Mouse (Mus musculus) frontal cortex, postnatal 25 days (tissue): ENCODE results near the gene Insl5.

ENCODE experiments used
- DNase-seq, 2 experiments: peaks; one replicate each; pipeline ENCODE4 v3.0.0; 2022; ENCODE audit warnings: low spot score in 2 of 2

Insl5 gene

DNA sequence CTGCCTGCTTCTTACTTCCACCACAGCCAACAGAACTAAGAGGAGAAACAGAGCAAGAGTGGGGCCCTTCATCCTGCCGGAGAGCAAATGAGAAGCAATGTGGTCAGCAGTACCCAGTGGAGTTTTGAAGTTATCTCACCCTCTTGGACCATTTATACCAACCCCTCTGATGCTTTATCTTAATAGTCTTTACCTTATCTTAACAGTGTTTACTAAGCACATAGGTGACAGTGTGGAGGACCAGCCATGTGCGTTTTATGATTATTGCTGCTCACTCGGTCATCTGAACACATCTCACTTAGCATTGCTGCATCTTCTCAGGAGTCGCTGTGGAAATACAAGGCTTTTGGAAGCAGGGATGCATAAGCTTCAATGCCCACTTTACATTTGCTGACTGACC is at the start of gene Insl5:
Insl5 (minus strand) TSS at position 222 of the 400 bp plus-strand sequence.
- no peak for DNase-seq

DNA sequence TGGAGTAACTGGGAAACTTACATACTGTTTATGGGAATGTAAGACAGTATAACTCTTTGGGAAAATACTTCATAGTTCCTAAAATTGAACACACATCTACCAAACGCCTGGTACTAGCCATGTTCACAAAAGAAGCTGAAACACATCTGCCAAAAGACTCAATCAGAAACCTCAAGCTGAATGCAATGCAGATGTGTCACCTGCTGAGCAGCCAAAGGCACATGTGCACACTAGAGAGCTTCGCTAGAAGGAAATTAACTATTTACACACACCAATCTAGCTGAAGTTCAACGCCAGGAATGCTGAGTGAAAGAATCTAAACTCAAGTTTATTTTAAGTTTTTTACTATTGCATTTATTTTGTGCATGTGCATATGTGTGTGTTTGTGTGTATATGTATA is 44.0 kb upstream of the Insl5 start:
- no peak for DNase-seq

DNA sequence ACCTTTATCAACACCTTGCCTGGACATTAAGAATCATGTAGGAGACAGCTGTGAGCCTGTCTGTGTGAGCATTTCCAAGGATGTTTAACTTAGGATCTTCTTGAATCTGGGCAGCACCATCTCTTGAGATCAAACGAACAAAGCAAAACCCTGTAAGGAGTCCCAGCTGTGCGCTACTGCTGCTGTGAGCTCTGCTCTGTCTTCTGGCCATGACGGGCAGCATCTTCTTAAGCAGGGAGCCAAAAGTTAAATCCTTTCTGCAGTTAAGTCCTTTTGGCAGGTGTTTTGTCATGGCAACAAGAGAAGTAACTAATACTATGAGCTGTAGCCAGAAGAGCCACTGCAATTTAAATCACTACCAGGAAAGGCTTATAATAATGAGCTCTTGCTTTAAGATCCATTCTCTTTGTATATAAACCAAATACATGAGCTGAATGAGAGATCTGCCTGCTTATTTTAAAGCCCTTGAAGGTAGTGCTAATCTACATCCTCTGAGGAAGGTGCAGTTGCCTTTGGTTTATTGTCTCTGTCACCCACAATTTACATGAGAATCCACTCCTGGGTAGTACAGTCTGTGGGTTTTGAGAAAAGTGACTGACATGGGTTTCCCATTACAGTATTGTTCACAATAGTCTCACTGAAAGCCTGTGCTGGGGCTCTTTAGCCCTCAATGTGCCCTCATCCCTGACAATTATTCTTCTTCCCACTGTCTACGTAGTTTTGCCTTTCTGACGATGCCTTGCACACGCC is 41.4 kb upstream of the Insl5 start:
- DNase-seq: no peak

DNA sequence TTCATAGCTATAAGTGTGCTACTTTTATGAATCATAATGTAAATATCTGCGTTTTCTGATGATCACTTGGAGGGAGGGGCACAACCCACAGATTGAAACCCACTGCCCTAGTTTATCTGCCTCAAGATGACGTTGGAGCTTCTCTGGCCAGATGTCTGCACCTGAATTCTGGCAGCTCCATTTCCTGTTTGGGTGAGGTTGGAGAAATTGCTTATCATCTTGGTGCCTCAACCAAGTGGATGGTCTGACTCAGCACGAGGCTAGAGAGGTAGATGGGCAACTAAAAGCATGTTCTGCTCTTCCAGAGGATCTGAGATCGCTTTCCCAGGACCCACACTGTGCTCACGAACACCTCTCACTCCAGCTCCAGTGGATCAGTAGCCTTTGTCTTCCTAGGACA is 38.3 kb upstream of the Insl5 start:
- no peak for DNase-seq

DNA sequence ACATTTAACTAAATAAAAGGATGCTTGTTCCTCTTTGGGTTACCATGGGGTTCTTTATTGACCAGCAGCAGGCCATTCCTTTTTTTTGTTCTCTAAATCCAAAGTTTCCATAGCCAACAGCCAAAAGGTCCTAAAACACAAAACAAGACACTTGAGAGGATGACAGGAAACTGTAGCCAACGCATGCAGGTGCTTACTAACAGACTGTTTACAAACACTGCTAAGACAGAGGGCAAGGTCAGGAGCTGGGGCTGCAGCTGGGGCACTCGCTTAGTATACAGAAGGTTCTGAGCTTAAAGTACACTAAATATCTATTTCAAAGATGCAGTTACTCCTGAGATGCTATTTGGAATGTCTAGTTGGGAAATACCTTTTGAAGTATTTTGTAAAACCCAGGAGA is 37.8 kb upstream of the Insl5 start:
- DNase-seq: no peak

DNA sequence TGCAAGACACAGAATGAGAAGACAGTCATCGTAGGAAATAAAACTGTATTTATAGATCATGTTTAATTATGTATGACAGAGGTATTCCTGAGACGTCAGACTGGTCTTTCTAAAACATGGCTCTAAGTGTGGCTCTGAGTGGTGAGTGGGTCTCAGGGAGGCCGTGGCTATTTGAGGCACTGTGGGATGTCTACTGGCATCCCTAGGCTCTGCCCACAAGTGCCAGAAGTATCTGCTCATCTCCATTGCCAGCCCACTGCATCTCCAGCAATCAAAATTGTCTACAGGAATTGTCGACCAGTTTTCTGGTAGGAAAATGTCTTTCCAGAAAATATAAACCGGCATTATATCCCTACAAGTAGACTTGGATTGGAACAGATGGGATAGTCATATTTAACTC is 30.3 kb upstream of the Insl5 start:
- DNase-seq: no peak

DNA sequence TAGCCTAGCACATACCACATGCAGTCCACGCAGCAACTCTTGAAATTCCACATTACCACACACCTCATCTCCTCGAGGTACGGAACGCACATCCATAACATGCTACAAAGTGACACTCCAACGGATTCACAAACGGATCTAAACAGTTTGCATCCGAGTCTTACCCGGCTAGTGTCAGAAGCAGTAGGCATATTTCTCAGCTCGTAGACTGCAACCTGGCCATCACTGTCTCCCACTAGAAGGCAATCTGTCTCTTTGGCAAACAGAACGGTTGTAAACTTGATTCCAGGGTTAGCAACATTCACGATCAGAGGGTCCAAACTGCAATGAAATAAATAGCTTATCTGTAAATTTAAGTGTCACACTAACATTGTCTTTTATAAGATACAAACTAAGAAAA is 21.4 kb upstream of the Insl5 start:
- DNase-seq: no peak

DNA sequence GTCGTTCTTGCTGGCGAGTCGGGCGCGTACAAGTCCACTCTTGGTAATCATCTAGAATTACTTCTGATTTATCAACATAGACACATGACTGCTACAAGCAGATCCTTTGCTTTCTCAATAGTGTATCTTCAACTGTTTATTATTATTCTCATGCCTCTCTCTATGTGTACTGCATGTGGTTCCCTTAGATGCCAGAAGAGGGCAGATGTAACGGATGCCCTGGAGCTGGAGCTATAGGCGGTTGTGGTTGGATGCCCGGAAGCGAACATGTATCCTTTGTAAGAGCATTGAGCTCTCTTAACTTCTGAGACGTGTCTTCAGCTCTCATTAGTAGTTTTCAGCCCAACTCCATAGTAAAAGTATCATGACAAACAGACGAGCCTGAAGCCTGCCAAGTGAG is 16.4 kb upstream of the Insl5 start:
- no peak for DNase-seq

DNA sequence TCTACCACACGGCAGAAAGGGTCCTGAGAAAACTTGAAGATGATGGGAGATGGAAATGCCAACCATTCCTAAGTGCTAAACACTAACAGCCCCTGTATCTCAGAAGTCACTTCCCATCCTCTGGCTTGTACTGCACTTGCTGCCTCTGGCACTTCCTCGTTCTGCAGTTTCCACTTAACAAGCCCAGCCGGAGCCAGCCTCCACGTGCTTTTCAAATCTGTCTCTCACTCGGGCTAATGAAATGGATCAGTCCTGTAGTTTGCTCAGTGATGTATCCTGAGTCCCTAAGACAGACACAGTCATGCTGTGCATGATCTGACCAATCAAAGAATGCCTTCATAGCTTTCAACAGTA is 13.2 kb upstream of the Insl5 start:
- DNase-seq: no peak

DNA sequence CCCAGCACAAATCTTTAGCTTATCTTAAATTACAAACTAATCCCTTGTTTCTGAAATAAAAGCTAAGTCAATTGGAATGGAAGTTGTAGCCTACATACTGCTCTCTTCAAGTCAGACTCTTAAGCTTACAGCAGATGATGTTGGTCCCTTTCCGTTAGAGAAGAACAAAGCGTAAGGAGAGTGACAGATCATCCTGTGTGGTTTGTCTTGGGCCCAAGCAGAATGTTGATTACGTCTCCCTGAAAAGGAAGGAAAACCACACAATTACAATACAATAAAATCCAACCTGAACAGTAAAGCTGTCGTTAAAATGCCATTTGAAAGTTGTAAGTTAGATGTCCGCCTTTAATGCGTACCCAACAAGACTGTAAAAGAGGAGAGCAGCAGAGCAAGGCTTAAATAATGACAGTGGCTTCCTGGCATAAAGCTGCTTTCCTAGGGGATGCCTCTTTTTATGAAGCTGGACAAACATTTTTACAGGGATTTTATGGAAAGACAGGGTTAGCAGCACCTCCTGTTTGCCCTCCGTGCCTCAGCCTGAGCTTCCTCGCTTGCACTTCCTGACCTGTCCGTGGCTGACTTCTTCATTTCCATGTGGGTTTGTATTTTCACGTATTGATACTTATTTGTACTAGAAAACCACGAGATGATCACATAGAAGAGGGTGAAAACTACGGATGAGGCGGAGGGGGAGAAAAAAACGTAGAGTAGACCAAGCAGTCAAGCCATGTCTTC is 12.6 kb upstream of the Insl5 start:
- DNase-seq: no peak

DNA sequence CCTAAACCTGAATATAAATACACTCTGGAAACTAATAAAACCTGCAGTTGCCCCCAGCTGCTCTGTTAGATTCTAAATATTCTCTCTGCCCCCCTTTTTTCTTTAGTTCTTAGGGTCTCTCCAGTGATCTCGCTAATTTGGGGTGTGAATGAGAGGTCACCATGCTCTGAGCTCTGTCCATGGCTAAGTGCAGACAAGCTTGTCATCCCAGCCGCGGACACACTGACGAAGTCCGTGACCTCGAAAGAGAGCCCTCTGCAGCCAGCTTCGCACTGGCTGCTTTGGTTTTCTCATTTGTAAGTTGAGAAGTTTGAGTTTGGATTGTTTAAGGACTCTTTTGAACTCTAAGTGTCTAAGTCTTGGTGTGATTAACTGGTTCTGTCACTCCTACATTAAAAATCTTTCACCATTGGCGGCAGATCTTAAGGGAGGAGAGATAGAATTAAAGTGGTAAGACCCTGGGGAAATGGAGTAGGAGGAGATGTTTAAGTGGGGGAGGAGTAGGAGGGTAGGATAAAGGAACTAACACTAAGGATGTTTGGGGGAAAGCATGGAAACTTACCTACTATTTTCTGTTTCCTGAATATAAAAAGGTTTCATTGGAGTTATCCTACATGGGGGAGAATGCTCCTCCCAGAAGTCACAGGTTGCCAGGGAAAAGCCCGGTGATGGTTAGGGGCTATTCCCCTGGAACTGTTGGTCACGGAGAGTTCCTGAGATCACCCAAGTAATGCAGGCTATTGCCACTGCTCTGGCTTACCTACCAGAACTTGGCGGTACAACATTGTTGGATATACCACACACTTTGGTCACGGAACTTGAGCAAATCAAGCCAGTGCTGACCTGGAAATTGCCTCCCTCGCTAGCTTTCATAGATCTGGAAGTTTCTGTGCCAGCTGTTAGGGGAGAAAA is 1.8 kb upstream of the Insl5 start:
- DNase-seq: no peak

DNA sequence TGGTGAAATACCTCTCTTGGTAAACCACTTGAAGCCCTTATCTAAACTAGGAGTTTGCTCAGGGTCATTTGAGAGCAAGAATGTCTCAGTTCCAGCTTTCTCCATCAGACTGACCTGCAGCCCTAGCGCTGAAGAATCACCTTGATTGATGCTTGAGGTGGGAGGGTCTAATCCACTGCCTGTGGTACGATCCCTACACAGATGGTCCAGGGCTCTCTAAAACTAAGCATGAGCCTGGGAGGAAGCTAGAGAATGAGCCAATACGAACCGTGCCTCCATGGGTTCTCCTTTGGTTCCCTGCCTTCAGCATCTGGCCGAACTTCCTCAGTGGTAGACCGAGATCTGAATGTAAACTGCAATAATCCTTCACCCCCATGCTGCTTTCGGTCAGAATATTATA is 1.1 kb upstream of the Insl5 start:
- no peak for DNase-seq

DNA sequence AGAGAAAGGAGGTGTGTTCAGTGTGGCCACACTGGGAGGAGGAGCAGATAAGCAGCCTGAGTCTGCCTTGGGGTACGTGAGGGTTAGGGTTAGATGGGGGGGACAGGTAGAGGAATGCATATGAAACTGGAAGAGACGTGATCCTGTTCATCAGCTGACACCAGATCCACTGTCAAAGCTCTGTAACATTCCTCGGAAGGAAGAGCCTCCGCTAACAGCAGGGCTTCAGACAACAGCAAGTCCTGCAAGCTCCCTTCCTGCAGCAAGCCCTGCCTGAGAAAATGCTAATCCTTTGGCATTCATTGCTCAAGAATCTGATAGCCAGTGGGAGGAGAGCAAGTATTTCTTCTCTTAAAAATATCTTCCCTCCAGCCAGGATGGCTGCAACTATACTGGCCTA is 13.2 kb downstream of the Insl5 start:
- DNase-seq: no peak

DNA sequence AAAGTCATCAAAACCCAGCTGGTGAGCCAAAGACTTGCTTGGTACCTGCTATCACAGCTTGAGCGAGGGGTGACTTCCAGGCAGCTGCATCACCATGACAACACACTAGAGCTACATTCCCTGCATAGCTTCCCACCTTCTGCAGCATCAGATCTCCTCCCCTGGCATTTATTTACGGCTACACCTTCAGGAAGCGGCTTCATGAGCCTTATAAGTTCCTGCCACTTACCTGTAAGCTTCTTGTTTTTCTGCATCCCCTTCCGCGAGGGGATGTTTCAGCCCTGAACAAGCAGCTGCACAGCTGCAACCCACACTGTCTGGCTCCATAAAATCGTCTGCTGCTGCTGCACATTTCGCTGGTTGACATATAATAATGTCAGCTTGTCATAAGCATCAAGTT is 14.8 kb downstream of the Insl5 start:
- no peak for DNase-seq

DNA sequence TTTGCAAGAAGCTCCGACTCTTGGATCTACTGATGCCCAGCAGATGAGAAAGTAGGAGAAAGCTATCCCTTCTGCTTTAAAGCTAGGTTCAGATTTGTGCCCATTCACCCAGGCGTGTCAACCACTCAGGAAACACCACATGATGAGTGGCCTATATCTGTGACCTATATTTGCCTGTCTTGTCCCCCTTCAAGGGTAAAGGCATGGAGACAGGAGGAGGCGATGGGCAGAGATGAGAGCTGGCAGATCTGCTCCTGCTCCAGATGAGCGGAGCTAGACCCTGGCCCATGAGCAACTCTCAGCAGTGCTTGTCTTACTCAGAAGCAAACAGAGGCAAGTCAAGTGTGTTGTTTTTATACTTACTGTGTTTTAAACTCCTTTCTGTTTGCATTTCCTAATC is 15.9 kb downstream of the Insl5 start:
- DNase-seq: no peak

DNA sequence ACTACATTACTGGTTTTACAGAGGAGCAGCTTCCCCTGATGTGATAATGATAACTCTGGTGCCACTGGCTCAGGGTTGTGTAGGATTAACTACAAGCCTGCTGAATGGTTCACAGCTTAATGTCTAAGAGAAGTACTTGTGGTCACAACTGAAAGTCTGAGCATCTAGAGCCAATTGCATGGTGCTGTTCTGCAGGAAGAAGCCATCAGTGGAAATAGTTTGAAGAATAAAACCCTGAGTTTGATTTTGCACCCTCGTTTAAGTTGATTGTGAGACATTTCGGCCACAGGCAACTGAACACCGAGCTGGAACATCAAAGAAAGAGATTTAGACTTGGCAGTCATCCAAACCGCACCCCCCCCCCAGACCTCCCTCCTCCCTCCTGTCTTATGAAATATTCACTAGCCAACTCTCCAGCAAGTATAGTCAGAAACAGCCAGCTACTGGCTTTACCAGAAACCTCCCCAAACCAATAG is 19.7 kb downstream of the Insl5 start:
- no peak for DNase-seq

DNA sequence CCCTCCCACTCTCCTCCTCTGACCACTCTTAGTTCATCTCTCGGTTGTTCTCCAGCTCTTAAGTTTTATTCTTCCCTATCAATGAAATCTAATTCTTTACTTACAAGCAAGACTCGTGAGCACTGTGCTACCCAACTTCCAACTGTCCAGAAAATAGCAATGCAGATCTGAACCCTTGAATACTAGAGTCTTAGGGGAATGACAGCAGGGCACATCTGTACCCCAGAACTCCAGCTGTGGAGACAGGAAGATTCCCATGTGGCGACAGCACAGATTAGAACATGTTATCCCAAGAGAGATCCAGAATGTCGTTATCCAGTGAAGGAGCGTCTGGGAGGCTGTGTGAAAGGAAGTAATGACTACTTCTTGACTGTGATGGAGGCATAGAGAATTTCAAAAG is 20.4 kb downstream of the Insl5 start:
- no peak for DNase-seq

DNA sequence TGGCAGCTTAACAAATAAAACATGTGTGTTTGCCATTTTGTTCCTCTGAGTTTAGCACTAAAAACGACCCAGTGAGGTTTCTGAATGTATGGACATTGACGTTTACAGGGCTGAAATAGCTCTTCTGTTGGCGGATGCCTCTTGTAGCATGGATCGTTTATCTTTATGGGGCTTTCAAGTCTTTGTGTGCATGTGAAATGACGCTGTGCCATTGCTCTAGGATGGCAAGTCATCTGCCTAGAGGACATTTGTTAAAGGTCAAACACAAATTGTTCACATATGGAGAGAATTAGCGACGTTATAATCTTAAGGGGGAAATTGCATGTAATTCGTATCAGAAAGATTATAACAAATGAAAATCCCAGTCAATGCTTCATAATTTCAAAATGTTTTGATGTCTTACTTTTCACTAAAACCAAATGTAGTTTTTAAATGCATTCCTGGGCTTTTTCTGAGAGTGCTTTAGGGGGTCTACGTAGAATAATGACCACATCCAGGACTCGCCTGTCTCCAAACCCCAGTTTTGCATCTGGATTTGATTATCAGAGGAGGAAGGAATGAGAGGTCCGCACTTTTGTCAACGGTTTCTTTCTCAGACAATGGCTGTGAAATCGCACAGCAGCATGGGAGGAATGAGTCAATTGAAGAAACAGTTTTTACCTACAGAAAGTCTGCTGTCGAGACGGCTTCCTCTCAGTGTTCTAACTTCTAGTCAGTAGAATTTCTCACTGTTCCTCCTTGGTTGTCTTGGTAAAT is 21.3 kb downstream of the Insl5 start:
- DNase-seq: no peak

DNA sequence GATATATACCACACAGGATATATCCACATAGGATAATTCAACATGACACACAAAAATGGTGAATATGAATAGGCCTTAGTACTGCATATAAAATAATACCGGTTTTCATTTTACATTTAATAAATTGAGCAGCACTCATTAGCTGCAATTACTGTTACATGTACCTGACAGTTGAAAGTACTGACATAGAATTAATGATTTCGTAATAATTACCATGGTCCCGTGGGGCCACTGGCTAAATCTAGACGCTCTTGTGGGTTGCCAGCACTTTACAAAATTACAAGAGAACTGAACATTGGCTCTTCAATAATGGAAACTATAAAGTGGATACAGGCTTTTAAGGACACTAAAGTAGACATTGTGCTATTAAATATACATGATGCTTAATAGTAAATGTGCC is 22.0 kb downstream of the Insl5 start:
- no peak for DNase-seq

DNA sequence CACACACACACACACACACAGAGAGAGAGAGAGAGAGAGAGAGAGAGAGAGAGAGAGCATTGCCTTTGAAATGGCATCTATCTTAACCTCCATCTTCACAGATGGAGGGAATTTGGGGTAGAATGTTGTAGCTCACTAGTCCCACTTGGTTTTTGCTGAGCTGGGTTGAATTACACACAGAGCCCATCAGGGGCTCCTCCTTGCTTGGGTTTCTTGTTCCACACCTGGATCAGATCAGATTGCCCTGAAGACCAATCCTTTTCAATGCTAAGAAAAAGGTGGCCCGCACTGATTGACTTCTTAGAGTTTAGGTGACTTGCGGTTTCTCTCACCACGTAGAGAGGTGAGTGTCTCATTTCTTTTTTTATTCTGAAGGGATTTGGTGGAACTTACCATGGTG is 35.0 kb downstream of the Insl5 start:
- DNase-seq: no peak

DNA sequence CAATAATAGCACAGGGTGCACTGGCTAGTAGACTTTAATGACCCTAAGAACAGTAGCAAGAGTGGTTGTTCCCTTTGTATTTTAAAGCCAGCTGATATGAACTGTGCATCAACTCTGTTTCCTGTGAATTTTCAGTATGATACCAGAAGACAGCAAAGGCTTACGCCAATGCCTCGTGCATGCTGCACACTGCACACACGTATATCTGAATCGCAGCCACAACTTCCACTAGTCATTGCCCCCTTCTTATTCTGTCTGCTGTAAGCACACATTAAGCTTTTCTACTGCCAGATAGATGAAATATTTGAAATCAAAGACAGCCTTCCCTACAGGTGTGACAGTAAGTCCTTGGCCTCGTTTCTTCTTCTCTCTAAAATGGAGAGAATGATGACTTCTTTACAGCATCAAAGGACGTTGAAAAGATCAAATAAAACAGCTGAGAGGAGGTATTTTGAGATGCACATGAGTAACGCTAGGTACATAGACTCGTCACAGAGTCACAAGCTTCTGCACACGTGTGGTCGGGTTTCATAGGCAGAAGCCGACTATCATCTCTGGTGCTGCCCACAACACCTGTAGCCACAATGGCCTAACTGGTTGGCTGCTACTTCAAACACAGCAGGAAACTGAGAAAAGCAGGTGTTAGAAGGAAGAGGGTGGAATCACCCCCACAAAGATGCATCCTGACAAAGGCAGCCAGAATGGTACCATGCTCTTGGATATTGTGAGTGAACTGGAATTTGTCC is 35.9 kb downstream of the Insl5 start:
- DNase-seq: no peak
